Mouse (Mus musculus) cerebellum, adult 11 months (tissue): ENCODE results near the gene Tut7.
"Not testable (repeated sequence)": the region's sequence is repeated elsewhere in the genome, so short reads cannot be mapped to it uniquely, and the experiment has no call there.

Source experiments
- DNase-seq: peaks from one replicate; pipeline ENCODE4 v3.0.0; 2022

The Tut7 gene

DNA sequence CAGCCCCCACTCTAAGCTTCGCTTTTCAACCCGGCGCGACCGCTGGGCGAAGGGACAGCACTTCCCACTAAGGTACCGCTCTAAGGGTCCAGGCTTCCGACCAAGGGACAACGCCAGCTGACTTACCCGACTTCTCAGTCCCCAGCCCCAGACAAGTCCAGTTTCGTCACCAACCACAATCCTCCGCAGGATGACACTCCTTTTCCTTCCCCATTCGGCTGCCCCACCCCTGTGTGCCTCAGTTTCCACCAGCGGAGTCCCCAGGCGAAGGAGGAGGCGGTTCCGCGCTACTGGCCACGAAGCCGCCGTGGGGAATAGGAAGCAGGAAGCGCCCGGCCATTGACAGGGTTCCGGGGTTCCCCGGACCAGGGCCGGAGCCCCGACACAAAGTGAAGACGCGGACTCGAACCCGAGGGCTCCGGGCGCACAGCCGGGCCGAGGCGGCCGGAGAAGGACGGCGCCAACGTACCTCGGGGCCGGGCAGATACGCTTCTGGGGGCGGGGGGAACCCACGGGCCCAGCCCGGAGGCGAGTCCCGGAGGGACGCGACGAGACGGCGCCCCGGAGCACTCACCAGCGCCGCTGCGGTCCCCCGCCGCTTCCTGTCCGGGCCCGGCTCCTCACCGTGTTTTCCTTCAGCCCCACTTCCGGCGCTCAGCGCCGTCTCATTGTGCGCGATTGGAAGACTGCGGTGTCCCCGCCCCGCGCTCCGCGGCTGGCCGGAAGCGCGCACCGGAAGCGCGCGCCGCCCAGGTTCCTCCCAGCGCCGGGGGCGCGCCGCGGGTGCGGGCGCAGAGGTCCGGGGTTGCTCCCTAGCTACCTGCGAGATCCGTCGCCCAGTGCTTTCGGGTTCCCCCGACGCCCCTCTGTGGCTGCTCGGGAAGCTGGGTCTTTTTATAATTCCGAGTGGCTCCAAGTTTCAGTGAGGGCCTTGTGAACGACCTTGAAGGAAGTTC lies at the start of gene Tut7:
Gene Tut7, minus strand, starts transcription at position 641 of the 956 bp plus-strand sequence.
- peak; percentile 90 for DNase-seq

DNA sequence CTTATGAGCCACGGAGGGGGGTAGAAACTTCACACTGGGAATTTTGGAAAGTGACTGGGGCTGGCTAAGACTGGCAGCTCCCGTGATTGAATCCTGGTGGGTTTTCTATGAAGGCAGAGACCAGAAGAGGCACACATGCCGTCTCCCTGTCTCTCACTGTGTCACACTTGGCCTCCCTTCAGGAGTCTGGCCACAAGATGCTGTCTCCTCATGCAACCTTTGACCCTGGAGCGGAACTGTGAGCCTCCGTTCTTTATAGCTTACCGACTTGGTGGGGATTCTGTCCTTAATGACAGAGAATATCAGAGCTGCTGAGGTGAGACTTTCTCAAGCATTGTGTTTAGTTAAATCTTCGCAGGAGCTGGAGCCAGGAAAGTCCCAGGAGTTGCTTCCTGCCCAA lies 49.5 kb upstream of the Tut7 start:
- no peak for DNase-seq

DNA sequence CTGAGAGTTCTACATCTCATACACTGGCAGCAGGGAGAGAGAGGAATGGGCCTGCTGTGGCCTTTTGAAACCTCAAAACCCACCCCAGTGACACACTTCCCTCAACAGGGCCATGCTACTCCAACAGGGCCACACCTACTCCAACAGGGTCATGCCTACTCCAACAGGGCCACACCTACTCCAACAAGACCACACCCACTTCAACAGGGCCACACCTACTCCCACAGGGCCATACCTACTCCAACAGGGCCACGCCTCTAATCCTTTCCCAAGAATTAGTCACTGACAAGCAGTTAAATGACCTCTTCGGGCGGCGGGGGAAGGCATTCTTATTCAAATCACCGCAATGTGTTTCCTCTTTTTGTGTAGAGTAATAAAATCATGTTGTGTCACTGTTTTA lies 47.1 kb upstream of the Tut7 start:
- DNase-seq, result no peak

DNA sequence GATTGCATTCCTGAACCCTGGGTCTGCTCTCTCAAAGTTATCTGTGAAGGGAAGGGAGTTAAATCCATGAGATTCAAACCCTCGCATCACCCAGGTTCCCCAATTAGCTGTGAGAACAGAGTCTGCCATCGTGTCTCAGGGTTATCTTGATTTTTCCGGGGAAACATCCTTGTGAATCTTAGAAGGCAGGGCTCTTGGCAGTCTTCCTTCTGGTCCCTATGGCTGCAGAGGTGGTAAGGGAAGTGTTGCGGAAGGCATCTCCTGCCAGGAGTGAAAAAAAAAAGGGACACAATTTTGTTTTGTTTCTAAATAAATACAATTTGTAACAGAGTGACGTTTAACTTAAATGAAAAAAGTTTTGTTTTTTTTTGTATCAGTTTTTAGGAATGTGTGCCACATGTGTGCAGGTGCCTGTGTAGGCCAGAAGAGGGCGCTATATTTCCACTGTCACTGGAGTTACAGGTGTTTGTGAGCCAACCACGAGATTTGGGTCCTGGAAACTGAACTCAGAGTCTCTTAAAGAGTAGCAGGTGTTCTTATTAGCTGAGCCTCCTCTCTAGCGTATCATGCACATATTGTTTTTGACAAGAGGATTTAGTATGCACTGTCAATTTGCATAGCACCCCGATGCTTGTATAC lies 45.2 kb upstream of the Tut7 start:
- no peak for DNase-seq

DNA sequence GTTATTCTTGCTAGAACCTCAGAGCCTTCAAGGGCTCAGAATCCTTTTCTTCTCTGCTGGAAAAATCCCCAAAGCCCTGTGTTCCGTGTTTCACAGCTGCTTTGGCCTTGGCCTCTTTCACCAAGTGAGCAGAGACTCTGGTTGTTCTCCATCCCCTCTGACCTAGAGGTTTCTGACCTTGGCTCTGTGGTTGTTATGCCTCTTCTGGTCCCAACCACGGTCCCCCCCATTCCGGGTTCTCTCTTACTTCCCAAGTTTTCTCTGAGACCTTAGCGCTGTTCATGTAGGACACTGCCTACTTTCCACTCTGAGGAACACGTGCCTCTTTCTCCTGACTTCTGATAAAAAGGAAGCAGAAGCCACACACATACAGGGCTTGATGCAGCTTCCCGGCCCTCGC lies 44.2 kb upstream of the Tut7 start:
- no peak for DNase-seq

DNA sequence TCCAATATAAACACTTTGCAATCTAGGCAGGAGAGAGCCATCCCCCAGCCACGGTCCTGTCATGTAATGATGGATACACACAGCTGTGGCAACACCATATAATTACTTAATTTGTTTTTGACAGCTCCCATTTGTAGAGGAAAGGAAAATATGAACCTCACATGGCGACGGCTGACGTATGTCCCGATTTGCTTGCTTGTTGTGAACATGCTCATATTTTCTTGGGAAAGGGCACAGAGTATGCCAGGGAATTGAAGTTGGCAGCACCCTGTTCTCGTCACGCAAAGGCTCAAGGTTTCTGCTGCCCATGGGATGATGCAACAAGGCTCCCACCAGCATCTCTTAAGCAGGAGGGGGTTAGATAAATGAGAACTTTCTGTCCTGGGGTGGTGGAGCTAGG lies 36.6 kb upstream of the Tut7 start:
- DNase-seq, result no peak

DNA sequence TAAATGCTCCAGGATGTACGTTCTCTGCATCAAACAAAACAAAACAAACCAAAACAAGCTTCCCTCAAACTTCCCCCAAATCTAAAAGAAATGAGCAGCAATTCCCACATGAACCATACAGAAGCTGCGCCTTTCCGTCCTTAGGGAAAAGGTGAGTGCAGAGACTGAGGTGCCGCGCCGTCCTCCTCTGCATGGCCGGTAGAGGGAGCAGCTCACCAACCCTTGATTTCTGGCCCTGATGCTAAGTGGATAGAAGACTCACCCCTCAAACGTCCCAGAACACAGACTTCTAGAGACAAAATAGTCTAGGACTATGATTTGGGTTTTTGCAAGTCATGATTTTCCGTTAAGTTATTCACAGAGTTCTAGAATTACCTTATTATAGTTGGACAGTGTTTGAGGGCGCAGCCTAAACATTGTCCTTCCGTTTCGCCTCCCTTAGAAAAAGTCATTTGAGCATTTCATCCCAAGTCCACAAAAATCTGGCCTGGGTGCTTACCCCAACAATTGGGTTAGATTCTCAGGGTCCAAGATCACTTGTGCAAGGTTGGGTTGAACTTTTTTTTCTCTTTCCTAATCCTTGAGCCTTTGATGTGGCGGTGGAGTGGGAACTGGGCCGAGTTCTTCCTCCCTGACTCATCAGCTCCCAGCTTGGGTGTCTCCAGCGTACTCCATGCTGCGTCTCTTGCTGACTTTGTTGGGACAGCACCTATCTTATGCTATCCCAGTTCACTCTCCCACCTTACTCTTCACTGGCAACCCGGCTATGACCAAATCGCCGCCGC lies 33.5 kb upstream of the Tut7 start:
- DNase-seq, result no peak

DNA sequence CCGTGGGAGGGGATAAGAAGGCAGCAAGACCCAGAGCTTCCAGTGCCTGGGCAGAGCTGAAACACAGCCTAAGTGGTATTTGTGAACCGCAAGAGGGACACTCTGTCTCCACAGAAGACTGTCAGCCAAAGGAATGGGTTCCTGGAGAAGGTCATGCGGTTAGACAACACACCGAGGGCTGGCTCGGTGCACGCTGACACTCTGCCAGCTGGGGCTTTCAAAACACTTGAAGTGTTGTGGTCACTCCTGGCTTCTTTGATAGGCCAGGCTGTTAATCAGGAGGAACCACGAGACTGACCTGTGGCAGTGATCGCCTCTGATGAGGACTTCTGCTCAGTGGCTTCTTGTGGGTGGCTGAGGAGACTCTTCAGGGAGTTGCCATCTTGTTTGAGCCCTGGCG lies 30.5 kb upstream of the Tut7 start:
- DNase-seq, result no peak

DNA sequence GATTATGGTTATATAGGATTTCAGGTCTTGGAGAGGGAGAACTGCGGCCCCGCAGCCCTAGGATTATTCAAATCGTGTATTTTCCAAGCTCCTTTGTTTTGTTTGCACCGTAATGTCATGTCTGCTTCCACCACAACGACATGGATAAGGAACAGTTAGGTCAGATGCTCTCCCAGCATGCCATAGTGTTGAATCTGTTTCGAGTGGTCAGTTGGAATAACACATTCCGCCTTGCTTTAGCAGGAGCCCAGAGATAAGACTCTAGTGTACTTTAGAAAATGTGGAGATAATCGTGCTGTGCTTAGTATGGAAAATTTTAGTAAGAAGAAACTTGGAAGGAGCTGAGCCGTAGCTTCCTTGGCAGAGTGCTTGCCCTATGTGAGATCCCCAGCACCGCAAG lies 27.4 kb upstream of the Tut7 start:
- no peak for DNase-seq

DNA sequence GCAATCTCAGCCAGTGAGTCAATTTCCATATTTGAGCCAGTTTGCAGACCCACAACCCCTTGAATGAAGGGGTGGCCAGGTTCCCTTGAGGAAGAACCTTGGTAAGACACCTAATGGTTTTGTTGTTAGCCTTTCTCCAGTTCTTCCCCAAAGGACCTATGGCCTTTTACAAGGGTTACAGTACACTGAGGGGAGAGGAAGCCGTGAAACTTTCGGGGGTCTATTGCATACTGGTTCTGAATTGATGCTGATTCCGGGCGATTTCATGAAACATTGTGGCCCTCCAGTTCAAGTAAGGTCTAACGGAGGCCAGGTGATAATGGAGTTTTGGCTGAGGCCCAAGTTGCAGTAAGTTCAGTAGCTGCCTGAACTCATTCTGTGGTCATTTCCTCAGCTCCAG lies 21.7 kb upstream of the Tut7 start:
- DNase-seq, result no peak

DNA sequence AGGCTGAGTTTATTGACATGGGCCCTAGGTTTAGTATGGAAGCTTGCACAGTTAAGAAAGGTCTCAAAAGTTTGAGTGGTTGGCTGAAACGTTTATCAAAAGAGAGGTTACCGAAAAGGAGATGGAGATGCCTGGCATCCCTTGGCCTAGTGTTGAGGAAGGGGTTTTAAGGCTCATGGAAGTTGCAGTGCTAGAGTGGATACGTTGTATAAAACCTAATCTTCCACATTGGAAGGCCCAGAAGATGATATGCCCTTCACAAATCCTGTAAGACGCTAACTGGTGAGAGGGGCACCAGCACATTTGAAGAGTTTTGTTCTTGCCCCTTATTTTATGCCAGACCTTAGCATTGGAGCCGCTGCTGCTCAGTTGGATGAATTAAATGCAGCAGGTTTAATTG lies 21.0 kb upstream of the Tut7 start:
- no peak for DNase-seq

DNA sequence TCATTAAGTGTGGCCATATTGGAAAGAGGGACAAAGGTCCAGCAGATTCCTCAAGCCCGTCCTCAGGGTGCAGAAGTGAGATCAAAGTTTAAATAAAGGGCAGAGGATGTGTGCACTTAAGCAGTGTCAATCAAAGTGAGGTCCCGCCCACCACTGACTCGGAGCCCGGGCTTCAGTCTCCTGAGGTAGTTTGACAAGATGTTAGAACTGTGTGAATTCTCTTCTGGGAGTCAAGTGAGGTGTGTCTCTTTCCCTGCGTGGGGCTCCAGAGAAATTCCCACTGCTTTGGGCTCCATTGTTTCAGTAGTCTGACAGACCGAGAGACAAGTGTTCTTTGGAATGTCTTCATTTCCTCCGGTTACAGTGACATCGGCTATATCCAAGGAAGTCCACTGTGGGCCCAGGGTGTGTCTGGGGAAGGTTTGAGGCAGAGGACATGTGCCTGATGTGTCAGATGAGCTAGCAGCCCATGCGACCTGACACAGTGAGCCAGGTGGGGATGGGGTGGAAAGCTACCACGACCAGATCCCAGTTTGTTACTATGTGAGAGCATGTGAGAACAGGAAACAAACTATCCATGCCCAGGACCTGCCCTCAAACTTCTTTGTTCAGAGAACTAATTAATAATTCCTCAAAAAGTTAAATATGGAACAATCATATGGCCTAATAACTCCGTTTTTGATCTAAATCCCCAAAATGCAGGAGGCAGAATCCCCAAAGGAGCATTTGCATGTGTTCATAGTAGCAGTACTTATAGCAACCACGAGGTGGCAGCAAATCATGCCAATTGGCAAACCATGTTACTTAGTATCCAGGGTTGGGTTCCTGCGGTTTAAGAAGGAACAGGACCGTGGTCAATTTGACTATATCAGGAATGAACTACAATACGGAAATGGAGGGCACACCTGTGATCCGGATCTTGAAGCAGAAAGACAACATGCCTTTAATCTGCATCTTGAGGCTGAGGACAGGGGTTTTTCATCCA lies 19.6 kb upstream of the Tut7 start:
- DNase-seq, result peak; percentile 52

DNA sequence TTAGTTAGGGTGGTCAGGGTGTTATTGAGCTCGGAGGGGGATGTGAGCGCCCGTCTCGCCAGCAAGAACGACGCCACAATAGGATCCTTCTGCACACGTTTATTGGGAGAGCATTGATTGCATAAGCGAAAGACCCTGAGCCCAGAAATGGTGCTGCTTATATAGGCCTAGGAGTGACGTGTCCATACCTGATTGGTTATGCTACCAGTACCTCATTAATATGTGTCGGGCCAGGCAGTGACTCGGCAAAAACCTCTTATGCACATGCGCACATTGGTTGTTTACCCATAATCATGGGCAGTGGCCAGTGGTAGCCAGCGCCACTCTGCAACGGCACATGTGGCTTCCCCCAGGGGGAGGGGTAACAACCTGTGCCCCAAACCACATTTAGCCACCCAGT lies 18.8 kb upstream of the Tut7 start:
- DNase-seq, result not testable (repeated sequence)

DNA sequence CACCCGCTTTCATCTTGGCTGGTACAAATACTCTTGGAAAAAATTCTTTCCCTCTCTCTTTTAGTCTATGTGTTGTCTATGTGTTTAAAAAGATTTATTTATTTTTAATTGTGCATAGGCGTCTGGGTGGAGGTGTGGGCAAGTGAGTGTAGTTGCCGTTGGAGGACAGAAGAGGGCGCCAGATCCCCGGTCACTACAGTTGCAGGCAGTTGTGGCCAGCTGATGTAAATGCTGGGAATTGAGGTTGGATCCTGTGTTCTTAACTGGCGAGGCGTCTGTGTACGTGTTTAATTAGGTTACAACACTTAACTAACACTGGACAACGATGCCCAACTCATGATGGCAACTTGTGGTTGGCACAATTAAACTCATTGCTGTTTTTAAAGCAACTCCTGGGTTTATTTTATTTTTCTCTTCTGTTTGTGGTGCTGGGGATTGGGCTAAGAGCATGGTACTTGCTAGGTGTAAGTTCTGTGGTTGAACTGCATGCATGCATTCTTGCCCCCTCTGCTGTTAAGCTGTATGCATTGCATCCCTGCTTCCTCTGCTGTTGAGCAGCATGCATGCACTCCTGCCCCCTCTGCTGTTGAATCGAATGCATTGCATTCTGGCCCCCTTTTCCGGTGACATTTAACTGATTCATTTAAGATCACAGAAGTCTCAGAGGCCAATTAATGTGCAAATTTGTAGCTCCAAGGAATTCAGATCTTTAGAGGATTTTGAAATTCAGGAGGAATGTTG lies 17.7 kb upstream of the Tut7 start:
- DNase-seq, result peak; percentile 52

DNA sequence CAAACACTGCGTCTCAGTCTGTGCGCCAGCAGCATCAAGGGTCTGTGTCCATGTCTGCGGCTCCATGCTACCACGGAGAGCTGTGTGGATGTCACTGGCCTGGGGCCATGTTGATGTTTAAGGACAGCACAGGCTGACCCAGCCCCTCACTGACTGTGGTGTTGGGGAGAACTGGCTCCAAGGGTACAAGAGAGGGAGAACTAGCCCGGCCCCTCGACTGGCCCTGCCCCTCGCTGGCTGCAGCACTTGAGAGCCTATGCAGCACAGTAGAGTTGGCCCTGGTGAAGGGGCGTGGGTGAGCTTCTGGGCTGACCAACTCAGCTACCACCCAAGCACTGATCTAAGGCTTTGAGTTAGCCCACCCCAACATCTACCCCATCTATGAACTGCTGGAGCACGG lies 16.4 kb upstream of the Tut7 start:
- no peak for DNase-seq

DNA sequence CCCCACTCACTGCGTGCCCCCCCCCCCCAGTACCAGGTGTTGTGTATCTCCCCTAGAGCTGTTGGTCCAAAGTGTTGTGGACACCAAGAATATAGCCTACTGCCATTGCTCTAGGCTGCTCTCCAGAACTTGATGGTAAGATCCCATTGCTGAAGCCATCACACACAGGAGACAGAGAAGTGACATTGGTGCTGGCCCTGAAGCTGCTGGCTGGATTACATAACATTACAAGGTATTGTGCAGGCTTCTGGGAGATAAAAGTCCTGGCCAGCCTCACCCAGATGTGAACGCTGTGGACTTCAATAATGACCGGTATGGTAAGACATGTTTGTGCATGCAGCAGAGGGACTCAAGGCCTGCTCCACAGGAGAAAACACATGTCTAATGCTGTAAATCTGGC lies 15.5 kb upstream of the Tut7 start:
- DNase-seq, result no peak

DNA sequence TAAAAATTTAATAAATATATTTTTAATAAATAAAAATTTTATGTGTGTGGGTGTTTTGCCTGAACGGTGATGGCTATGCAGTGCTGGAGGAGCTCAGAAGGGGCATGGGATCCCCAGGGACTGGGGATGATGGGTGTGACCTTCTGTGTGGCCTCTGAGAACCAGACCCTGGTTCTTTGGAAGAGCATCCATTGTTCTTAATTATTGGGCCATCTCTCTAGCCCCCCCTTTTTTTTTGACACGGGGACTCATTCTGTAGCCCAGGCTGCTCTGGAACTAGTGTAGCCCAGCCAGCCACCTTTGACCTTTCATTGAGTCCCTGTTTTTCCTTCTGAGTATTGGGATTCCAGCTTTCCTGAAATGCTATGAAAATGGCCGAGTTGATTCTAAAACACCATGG lies 13.9 kb upstream of the Tut7 start:
- DNase-seq, result no peak

DNA sequence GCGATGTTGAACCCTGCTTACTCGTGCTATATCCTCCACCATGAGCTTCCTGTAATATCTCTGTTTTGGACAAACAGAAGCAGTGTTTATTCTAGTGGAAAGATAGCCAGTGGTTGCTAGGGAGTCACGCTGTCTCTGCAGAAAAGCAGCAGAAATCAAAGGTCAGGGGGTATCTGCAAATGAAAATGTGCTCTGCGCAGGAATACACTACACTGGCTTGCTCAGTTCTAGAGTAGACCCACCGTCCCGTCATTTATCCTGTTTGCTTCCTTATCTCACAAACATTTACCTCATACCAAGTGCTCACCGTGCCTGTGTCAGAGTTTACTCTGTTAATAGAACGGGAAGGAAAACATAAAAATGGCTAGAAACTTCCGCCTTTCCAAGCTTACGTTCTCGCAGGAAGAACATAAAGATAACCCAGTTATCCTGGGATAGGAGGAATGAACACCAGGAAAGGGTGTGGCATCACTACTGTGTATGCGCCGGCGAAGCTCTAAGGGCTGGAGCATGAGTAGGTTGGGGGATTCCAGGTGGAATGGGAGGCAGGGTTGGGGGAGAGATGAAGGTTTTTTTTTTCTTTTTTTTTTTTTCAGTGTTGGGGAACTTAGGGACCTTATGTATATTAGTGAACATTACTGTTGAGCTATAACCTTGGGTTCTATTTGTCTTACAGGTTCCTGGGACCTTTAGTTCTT lies 13.3 kb upstream of the Tut7 start:
- no peak for DNase-seq

DNA sequence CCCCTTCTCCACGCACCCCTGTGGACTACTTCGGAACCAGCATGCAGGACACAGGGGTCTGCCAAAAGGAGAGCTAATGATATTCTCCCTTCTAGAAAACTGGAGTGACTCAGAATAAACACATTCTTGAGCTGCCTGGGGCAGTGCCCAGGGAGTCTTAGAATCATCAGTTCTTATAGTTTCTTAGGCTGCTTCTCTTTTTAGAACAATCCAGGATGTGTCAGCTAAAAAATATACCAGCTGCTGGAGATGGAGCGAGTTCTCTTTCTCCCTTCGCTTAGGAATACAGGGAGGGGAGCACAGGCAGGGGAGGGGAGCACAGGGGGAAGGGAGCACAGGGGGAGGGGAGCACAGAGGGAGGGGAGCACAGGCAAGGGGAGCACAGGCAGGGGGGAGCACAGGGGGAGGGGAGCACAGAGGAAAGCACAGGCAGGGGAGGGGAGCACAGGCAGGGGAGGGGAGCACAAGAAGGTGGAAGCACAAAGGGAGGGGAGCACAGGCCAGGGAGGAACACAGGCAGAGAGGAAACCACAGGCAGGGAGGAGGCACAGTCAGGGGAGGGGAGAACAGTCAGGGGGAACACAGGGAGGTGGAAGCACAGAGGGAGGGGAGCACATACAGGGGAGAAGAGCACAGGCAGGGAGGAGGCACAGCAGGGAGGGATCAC lies 12.0 kb upstream of the Tut7 start:
- DNase-seq, result no peak

DNA sequence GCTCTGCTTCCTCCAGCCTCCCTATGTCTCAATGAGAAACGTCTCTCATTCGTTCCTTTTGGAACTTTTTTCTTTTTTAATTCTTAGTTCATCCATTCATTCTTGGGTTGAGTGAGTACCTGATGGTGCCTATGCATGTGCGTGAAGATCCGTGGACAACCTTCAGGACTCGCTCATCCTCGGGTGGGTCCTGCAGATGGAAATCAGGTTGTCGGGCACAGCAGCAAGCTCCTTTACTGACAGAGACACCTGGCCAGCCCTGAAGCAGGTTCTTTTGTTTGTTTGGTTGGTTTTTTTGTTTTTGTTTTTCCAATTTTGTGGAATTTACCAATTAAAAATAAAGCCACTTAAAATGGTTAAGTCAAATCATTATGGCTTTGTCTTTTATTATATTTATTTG lies 9.9 kb upstream of the Tut7 start:
- DNase-seq, result no peak
